Mouse (Mus musculus) CH12.LX (cell line): ENCODE data around the gene Dmwd.

Source experiments
- BHLHE40 ChIP-seq: IDR thresholded peaks from 2 replicates; pipeline ENCODE4 v1.6.1; 2011; ENCODE audit warnings: mild to moderate bottlenecking, low read depth, low read length, improper control_type of control experiment
- CTCF ChIP-seq, 2 experiments: IDR thresholded peaks in 1 of 2; conservative IDR thresholded peaks in 1 of 2; 2 replicates each; pipeline ENCODE4 v1.5.1; 2011 to 2012; ENCODE audit warnings: low read depth in 2 of 2, low read length in 2 of 2, improper control_type of control experiment in 1 of 2, inconsistent platforms in 1 of 2, mild to moderate bottlenecking in 1 of 2, moderate library complexity in 1 of 2
- ETS1 ChIP-seq: conservative IDR thresholded peaks from 2 replicates; pipeline ENCODE4 v1.6.1; 2012; ENCODE audit warnings: low read depth, mild to moderate bottlenecking, inconsistent platforms, low read length, improper control_type of control experiment, moderate library complexity
- MAFK ChIP-seq: IDR thresholded peaks from 2 replicates; pipeline ENCODE4 v1.6.1; 2011; ENCODE audit warnings: low read length, improper control_type of control experiment; ENCODE audit not compliant: insufficient replicate concordance
- POLR2A ChIP-seq: IDR thresholded peaks from 2 replicates; pipeline ENCODE4 v1.6.1; 2011; ENCODE audit warnings: low read depth, mild to moderate bottlenecking, improper control_type of control experiment, low read length
- POLR2AphosphoS2 ChIP-seq: IDR thresholded peaks from 2 replicates; pipeline ENCODE4 v1.6.1; 2011; ENCODE audit warnings: low read depth, low read length, improper control_type of control experiment
- TBP ChIP-seq: conservative IDR thresholded peaks from 2 replicates; pipeline ENCODE4 v1.6.1; 2011; ENCODE audit warnings: low read depth, low read length, improper control_type of control experiment
- USF1 ChIP-seq: IDR thresholded peaks from 2 replicates; pipeline ENCODE4 v1.6.1; 2014; ENCODE audit warnings: low read depth, mild to moderate bottlenecking, inconsistent platforms, low read length, improper control_type of control experiment

GRCm38 (mm10) chr7:19069500-19069899 is 6.5 kb upstream of the Dmwd start:
- TF ChIP-seq TBP (no peak), POLR2A (no peak), BHLHE40 (no peak), CTCF (conservative IDR thresholded peaks at IDR 0.05 in 1 of 2, IDR thresholded peaks at IDR 0.05 in 1 of 2; ENCODE audit: low read depth in 2 of 2, low read length in 2 of 2) (peak; percentile 31 to 67; a peak in 3 of 4 replicates), POLR2AphosphoS2 (no peak), USF1 (no peak), MAFK (no peak), ETS1 (no peak)
